Mouse (Mus musculus): Measurements from ENCODE around the gene Cdk6. TPM values are rescaled to one million over a fixed set of nuclear protein-coding genes. Genes with fewer than 3 reads are reported as not detected.

The Cdk6 gene
- polyA plus RNA-seq, 1 experiment, result 113 TPM

- TF ChIP-seq GATA1 (IDR thresholded peaks at IDR 0.05; ENCODE audit: low read length), result no peak
These were observed 54.9 kb downstream of the Cdk6 start for GRCm38 (mm10) chr5:3396214-3396613.

- TF ChIP-seq GATA1 (IDR thresholded peaks at IDR 0.05; ENCODE audit: low read length), result no peak
These were observed 55.8 kb downstream of the Cdk6 start for GRCm38 (mm10) chr5:3396910-3397575.

GRCm38 (mm10) chr5:3399784-3400494 lies 58.7 kb downstream of the Cdk6 start:
- no peak for TF ChIP-seq GATA1 (IDR thresholded peaks at IDR 0.05; ENCODE audit: low read length)

- TF ChIP-seq GATA1 (IDR thresholded peaks at IDR 0.05; ENCODE audit: low read length), result no peak
These were observed 63.8 kb downstream of the Cdk6 start for GRCm38 (mm10) chr5:3405102-3405501.

GRCm38 (mm10) chr5:3405503-3405902 lies 64.2 kb downstream of the Cdk6 start:
- TF ChIP-seq GATA1 (IDR thresholded peaks at IDR 0.05; ENCODE audit: low read length), result no peak

GRCm38 (mm10) chr5:3407926-3408325 lies 66.6 kb downstream of the Cdk6 start:
- no peak for TF ChIP-seq GATA1 (IDR thresholded peaks at IDR 0.05; ENCODE audit: low read length)

- TF ChIP-seq GATA1 (IDR thresholded peaks at IDR 0.05; ENCODE audit: low read length), result no peak
These were observed 79.0 kb downstream of the Cdk6 start for GRCm38 (mm10) chr5:3420094-3420831.

GRCm38 (mm10) chr5:3420832-3421228 lies 79.5 kb downstream of the Cdk6 start:
- TF ChIP-seq GATA1 (IDR thresholded peaks at IDR 0.05; ENCODE audit: low read length), result no peak

GRCm38 (mm10) chr5:3460907-3461306 lies 119.6 kb downstream of the Cdk6 start:
- TF ChIP-seq GATA1 (IDR thresholded peaks at IDR 0.05; ENCODE audit: low read length), result no peak

GRCm38 (mm10) chr5:3461401-3461800 lies 120.1 kb downstream of the Cdk6 start:
- no peak for TF ChIP-seq GATA1 (IDR thresholded peaks at IDR 0.05; ENCODE audit: low read length)

GRCm38 (mm10) chr5:3462897-3463757 lies 121.8 kb downstream of the Cdk6 start:
- TF ChIP-seq GATA1 (IDR thresholded peaks at IDR 0.05; ENCODE audit: low read length), result no peak

- TF ChIP-seq GATA1 (IDR thresholded peaks at IDR 0.05; ENCODE audit: low read length), result no peak
These were observed 122.5 kb downstream of the Cdk6 start for GRCm38 (mm10) chr5:3463758-3464157.

GRCm38 (mm10) chr5:3466069-3466877 lies 125.0 kb downstream of the Cdk6 start:
- no peak for TF ChIP-seq GATA1 (IDR thresholded peaks at IDR 0.05; ENCODE audit: low read length)

- no peak for TF ChIP-seq GATA1 (IDR thresholded peaks at IDR 0.05; ENCODE audit: low read length)
These were observed 129.6 kb downstream of the Cdk6 start for GRCm38 (mm10) chr5:3470866-3471265.
